Mouse (Mus musculus): ENCODE measurements around the gene Tead3. TPM values are rescaled to one million over a fixed set of nuclear protein-coding genes. Genes with fewer than 3 reads are reported as not detected.

Tead3 gene
- not detected in 2 replicates for polyA plus RNA-seq (2012; ENCODE audit: insufficient read depth, insufficient read length, missing spikeins)

- no peaks in the 10 kb centered on the region for H3K4me1 ChIP-seq (ENCODE audit: control insufficient read depth, insufficient read depth, low read length)
- TF ChIP-seq CTCF (IDR thresholded peaks at IDR 0.05; ENCODE audit: low read depth, low read length), result no peak
- H3K4me3 ChIP-seq (ENCODE audit: insufficient read depth, low read length), result peak within 1 kb of the TSS; percentile 37
- no peak within 1 kb of the TSS for H3K27ac ChIP-seq (ENCODE audit: insufficient read depth, low read depth, low read length)
Observed at GRCm38 (mm10) chr17:28350466-28351352, at the start of gene Tead3. Tead3 (minus strand) TSS chr17:28350817.

GRCm38 (mm10) chr17:28394994-28395393 is 44.4 kb upstream of the Tead3 start:
- Histone ChIP-seq H3K4me1 (ENCODE audit: control insufficient read depth, insufficient read depth, low read length) (0 out of 2 replicates have a peak, but pooled peaks cover 3% of the 10 kb centered on the region), H3K4me3 (ENCODE audit: insufficient read depth, low read length) (no peak overlapping the region), H3K27ac (ENCODE audit: insufficient read depth, low read depth, low read length) (no peak overlapping the region)
- TF ChIP-seq POLR2A (IDR thresholded peaks at IDR 0.05; ENCODE audit: borderline replicate concordance, low read depth, low read length) (no peak), CTCF (IDR thresholded peaks at IDR 0.05; ENCODE audit: low read depth, low read length) (no peak)

DNA sequence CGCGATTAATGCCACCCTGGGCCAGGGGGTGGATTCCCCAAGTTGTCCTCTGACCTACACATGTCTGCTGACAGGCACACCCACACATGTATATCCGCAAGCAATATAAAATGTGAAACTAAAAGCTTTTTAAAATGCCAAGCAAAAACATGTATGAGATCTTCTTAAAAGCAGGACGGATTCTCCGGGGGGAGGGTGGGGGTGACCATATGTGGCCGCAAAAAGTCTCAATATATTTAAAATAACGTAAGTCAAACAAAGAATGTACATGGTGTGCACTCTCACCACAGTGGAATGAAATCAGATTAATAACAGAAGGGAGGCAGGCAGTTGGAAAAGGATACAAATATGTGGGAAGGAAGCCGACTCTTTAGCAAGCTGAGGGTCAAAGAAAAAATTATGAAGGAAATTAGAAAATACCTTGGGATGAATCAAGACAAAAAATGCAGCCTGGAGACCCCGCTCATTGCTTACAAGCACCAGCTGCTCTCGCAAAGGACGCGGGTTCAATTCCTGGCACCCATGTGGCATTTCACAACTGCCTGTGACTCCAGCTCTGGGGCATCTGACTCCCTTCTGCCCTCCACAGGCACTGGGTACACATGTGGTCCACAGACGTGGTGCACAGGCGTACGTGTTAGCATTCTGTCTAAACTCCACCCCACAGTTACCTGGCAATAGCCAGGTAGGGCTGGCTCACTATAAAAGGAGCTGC is 43.6 kb upstream of the Tead3 start:
- no peak overlapping the region for H3K27ac ChIP-seq (ENCODE audit: insufficient read depth, low read depth, low read length)
- 0 out of 2 replicates have a peak, but pooled peaks cover 3% of the 10 kb centered on the region for H3K4me1 ChIP-seq (ENCODE audit: control insufficient read depth, insufficient read depth, low read length)
- no peak overlapping the region for H3K4me3 ChIP-seq (ENCODE audit: insufficient read depth, low read length)
- TF ChIP-seq CTCF (IDR thresholded peaks at IDR 0.05; ENCODE audit: low read depth, low read length), result no peak
- TF ChIP-seq POLR2A (IDR thresholded peaks at IDR 0.05; ENCODE audit: borderline replicate concordance, low read depth, low read length), result no peak

- no peak overlapping the region for H3K27ac ChIP-seq (ENCODE audit: insufficient read depth, low read depth, low read length)
Observed at GRCm38 (mm10) chr17:28391568-28392432, 41.2 kb upstream of the Tead3 start.

DNA sequence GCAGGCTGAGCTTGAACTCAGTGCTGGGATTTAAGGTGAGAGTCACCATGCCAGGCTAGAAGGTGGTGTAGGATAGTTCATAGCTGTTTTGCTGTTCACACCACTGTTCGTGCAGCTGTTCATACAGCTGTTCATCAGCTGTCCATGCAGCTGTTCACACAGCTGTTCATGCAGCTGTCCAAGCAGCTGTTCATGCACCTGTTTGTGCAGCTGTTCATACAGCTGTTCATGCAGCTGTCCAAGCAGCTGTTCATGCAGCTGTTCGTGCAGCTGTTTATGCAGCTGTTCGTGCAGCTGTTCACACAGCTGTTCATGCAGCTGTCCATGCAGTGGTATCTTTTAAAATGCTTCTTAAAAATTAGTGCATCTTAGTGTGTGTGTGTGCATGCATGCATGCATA is 37.9 kb upstream of the Tead3 start:
- no peak overlapping the region for H3K27ac ChIP-seq (ENCODE audit: insufficient read depth, low read depth, low read length)
- no peak overlapping the region for H3K4me3 ChIP-seq (ENCODE audit: insufficient read depth, low read length)
- TF ChIP-seq POLR2A (IDR thresholded peaks at IDR 0.05; ENCODE audit: borderline replicate concordance, low read depth, low read length) (no peak), CTCF (IDR thresholded peaks at IDR 0.05; ENCODE audit: low read depth, low read length) (no peak)
- H3K4me1 ChIP-seq (ENCODE audit: control insufficient read depth, insufficient read depth, low read length), result 0 out of 2 replicates have a peak, but pooled peaks cover 3% of the 10 kb centered on the region

More at GRCm38 (mm10) chr17:28391568-28392432, 41.2 kb upstream of the Tead3 start:
- 0 out of 2 replicates have a peak, but pooled peaks cover 3% of the 10 kb centered on the region for H3K4me1 ChIP-seq (ENCODE audit: control insufficient read depth, insufficient read depth, low read length)
- TF ChIP-seq CTCF (IDR thresholded peaks at IDR 0.05; ENCODE audit: low read depth, low read length) (no peak), POLR2A (IDR thresholded peaks at IDR 0.05; ENCODE audit: borderline replicate concordance, low read depth, low read length) (no peak)
- no peak overlapping the region for H3K4me3 ChIP-seq (ENCODE audit: insufficient read depth, low read length)

DNA sequence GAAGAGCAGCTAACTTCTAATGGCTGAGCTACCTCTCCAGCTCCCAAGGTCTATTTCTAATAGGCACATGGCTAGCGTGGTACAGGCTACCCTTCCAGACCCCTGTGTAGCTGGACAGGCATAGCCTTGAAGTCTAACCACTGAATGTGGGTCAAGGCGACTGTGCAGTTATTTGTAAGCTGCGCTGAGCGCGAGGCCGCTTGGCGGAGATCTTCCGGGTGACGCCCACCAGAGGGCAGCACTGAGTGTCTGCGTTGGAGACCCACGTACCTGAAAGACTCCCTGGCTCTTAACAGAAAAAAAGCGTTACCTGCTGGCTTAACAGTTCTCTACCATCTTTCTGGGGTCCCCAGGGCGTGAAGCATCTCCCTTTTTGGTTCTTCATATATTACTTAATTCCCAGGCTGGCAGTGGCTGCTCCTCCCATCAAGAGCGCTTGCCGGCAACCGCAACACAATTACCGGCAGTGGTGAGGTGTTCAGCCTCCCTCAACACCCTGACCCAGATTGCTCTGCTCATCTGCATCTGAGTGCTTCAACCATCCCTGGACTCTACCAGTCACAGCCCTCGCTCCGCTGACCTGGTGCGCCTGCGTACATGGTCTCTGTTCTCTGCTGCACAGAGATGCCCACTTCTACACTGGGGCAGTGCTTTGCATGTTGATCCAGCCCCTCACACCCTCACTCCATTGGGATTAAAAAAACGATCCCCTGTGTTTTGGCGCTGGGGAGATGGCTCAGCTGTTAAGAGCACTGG is 35.7 kb upstream of the Tead3 start:
- no peak for TF ChIP-seq POLR2A (IDR thresholded peaks at IDR 0.05; ENCODE audit: borderline replicate concordance, low read depth, low read length)
- peak; percentile 79 for TF ChIP-seq CTCF (IDR thresholded peaks at IDR 0.05; ENCODE audit: low read depth, low read length)
- Histone ChIP-seq H3K4me3 (ENCODE audit: insufficient read depth, low read length) (no peak overlapping the region), H3K27ac (ENCODE audit: insufficient read depth, low read depth, low read length) (no peak overlapping the region), H3K4me1 (ENCODE audit: control insufficient read depth, insufficient read depth, low read length) (no peaks in the 10 kb centered on the region)

- TF ChIP-seq POLR2A (IDR thresholded peaks at IDR 0.05; ENCODE audit: borderline replicate concordance, low read depth, low read length) (no peak), CTCF (IDR thresholded peaks at IDR 0.05; ENCODE audit: low read depth, low read length) (no peak)
- Histone ChIP-seq H3K4me3 (ENCODE audit: insufficient read depth, low read length) (no peak overlapping the region), H3K4me1 (ENCODE audit: control insufficient read depth, insufficient read depth, low read length) (no peaks in the 10 kb centered on the region), H3K27ac (ENCODE audit: insufficient read depth, low read depth, low read length) (no peak overlapping the region)
Observed at GRCm38 (mm10) chr17:28384298-28384697, 33.7 kb upstream of the Tead3 start.

DNA sequence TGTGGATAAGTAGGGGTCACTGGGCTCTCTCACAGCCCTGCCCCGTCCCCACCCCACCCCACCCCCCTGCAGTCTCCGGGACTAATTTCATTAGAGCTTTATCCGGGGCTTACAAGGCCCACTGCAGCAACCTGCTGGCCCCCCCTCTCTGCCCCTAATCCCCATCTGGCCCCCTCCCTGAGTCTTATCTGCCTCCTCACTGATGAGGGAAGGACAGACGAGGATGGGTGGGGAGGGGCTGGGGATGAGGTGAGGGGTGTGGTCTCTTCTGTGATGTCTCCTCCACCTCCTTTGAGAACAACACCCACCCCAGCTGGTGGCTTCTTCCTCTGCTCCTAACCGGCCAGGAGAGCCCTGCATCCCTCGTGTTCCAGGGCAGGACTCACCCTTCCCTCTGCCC is 29.6 kb upstream of the Tead3 start:
- no peaks in the 10 kb centered on the region for H3K4me1 ChIP-seq (ENCODE audit: control insufficient read depth, insufficient read depth, low read length)
- no peak overlapping the region for H3K27ac ChIP-seq (ENCODE audit: insufficient read depth, low read depth, low read length)
- H3K4me3 ChIP-seq (ENCODE audit: insufficient read depth, low read length), result no peak overlapping the region
- TF ChIP-seq CTCF (IDR thresholded peaks at IDR 0.05; ENCODE audit: low read depth, low read length), result no peak
- no peak for TF ChIP-seq POLR2A (IDR thresholded peaks at IDR 0.05; ENCODE audit: borderline replicate concordance, low read depth, low read length)

Data from bone marrow macrophage, adult 2 months (primary cell).